Mouse (Mus musculus): ENCODE results near the gene Ctsw. TPM values are rescaled to one million over a fixed set of nuclear protein-coding genes. Genes with fewer than 3 reads are reported as not detected.
"Not testable (repeated sequence)": the region's sequence is repeated elsewhere in the genome, so short reads cannot be mapped to it uniquely, and the experiment has no call there.

The Ctsw gene
- total and polyA plus RNA-seq, 2 experiments = 0.37 to 1.5 TPM

DNA sequence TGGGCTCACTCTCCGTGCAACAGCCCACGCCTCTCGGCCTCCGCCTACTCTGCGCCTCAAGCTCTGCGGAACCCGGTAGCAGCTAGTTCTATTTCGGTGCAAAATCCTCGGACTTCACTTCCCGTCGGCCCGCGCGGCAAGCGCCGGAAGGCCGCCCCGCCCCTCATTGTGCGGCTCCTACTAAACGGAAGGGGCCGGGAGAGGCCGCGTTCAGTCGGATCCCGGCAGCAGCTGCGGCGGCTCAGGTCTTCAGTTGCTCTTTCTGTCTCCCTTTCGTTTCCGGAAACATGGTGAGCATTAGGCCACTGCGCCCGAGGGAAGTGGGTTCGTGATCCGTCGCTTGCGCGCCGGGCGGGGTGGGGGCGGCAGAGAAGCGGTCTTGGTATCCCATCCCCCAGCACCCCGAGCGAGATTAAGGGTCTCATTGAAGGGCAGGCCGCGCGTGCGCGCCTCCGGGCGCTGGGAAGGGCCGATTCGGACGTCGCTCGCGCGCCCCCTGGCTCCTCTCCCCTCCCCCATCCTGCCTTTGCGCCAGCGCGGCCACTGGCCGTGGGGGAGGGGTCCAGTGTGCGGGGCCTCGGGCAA is 22.1 kb upstream of the Ctsw start, which contains the start of gene Cfl1:
Gene Cfl1, plus strand, starts transcription at position 143 of the 585 bp plus-strand sequence.
- peak; percentile 89 for DNase-seq (ENCODE audit: extremely low read depth, low read depth, low spot score)
- Histone ChIP-seq H3K4me1 (ENCODE audit: control insufficient read depth, insufficient read depth, low read length) (peaks cover 7% of the 10 kb centered on the region; the same call in 1 of the 2 replicates), H3K79me2 (ENCODE audit: control insufficient read depth, insufficient read depth, low read length) (peaks cover 4% of the 10 kb centered on the region; the same call in 1 of the 2 replicates), H3K36me3 (ENCODE audit: control insufficient read depth, insufficient read depth, low read length) (peaks cover 10% of the 10 kb centered on the region; the same call in 1 of the 2 replicates), H3K27ac (replicated peaks; ENCODE audit: insufficient read depth, low read depth, low read length) (peak within 1 kb of the TSS; percentile 90), H3K27me3 (ENCODE audit: control insufficient read depth, insufficient read depth, low read length) (no peaks in the 10 kb centered on the region), H3K4me3 (ENCODE audit: insufficient read depth, low read depth, low read length) (peak within 1 kb of the TSS; percentile 73), H3K9ac (ENCODE audit: low read depth, low read length) (peak within 1 kb of the TSS; percentile 75)
- TF ChIP-seq CTCF (IDR thresholded peaks at IDR 0.05; ENCODE audit: low read depth, low read length) = no peak
- peak; percentile 86 for TF ChIP-seq POLR2A (IDR thresholded peaks at IDR 0.05; ENCODE audit: extremely low read depth, insufficient read depth, low read length)
- WGBS = under 1% methylated on average over 62 of the region's 62 CpGs

DNA sequence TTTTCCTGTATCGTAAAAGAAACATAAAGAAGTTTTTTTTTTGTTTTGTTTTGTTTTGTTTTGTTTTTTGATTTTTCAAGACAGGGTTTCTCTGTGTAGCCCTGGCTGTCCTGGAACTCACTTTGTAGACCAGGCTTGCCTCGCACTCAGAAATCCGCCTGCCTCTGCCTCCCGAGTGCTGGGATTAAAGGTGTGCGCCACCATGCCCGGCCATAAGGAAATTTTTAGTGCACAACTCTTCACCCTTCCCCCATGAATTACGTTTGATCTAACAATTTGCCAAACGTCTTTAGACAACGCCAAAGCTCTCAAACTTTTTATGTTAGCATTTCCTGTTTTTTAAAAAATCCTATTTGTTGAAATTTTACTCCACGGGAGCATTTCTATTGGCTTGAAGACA is 21.4 kb upstream of the Ctsw start:
- 21% methylated on average over 10 of the region's 10 CpGs for WGBS
- H3K4me3 ChIP-seq (ENCODE audit: insufficient read depth, low read depth, low read length); H3K9ac ChIP-seq (ENCODE audit: low read depth, low read length); DNase-seq (ENCODE audit: extremely low read depth, low read depth, low spot score); H3K79me2 ChIP-seq (ENCODE audit: control insufficient read depth, insufficient read depth, low read length); H3K27me3 ChIP-seq (ENCODE audit: control insufficient read depth, insufficient read depth, low read length); H3K4me1 ChIP-seq (ENCODE audit: control insufficient read depth, insufficient read depth, low read length): not testable (repeated sequence)
- Histone ChIP-seq H3K36me3 (ENCODE audit: control insufficient read depth, insufficient read depth, low read length) (peaks cover 10% of the 10 kb centered on the region; the same call in 1 of the 2 replicates), H3K27ac (replicated peaks; ENCODE audit: insufficient read depth, low read depth, low read length) (peak overlapping the region; percentile 90)

DNA sequence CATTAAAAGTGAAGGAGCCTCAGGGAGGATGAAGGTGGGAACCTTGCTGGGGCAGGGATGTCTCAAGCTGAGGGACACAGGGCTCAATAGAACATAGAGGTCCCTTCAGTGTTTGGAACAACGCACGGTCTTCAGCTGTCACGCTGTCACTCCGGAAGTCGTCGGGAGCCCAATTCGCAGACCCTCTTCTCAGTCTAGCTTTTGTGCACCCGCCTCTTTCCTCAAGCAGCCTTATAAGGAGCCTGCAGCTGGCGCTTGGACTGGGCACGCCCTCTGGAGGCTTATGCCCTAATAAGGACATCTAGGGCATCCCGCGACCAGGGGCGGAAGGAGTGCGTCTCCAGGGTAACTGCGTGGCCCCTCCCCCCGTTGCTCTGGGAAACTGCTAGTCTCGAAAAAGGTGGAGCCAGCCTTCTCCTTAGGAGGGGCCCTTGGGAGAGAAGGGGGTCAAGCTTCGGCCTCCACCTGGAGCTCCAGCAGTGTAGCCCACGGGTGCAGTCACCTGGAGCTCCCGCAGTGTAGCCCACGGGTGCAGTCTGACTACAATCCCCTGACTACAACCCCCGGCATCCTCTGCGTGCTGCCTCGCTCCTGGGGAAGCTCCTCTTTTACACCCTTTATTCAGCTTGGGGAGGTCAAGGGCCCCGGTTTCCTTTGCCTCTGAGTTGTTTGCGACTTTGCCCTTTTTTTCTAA is 20.7 kb upstream of the Ctsw start:
- Histone ChIP-seq H3K9ac (ENCODE audit: low read depth, low read length) (peak overlapping the region; percentile 48), H3K27me3 (ENCODE audit: control insufficient read depth, insufficient read depth, low read length) (no peaks in the 10 kb centered on the region), H3K79me2 (ENCODE audit: control insufficient read depth, insufficient read depth, low read length) (peaks cover 4% of the 10 kb centered on the region; the same call in 1 of the 2 replicates), H3K36me3 (ENCODE audit: control insufficient read depth, insufficient read depth, low read length) (peaks cover 9% of the 10 kb centered on the region; the same call in 1 of the 2 replicates), H3K4me1 (ENCODE audit: control insufficient read depth, insufficient read depth, low read length) (peaks cover 7% of the 10 kb centered on the region; the same call in 1 of the 2 replicates), H3K4me3 (ENCODE audit: insufficient read depth, low read depth, low read length) (peak overlapping the region; percentile 62), H3K27ac (replicated peaks; ENCODE audit: insufficient read depth, low read depth, low read length) (peak overlapping the region; percentile 90)
- TF ChIP-seq POLR2A (IDR thresholded peaks at IDR 0.05; ENCODE audit: extremely low read depth, insufficient read depth, low read length) (0 out of 2 replicates have a peak, but pooled peaks have one; percentile 31), CTCF (IDR thresholded peaks at IDR 0.05; ENCODE audit: low read depth, low read length) (no peak)
- DNase-seq (ENCODE audit: extremely low read depth, low read depth, low spot score) = peak; percentile 88
- under 1% methylated on average over 26 of the region's 26 CpGs for WGBS

DNA sequence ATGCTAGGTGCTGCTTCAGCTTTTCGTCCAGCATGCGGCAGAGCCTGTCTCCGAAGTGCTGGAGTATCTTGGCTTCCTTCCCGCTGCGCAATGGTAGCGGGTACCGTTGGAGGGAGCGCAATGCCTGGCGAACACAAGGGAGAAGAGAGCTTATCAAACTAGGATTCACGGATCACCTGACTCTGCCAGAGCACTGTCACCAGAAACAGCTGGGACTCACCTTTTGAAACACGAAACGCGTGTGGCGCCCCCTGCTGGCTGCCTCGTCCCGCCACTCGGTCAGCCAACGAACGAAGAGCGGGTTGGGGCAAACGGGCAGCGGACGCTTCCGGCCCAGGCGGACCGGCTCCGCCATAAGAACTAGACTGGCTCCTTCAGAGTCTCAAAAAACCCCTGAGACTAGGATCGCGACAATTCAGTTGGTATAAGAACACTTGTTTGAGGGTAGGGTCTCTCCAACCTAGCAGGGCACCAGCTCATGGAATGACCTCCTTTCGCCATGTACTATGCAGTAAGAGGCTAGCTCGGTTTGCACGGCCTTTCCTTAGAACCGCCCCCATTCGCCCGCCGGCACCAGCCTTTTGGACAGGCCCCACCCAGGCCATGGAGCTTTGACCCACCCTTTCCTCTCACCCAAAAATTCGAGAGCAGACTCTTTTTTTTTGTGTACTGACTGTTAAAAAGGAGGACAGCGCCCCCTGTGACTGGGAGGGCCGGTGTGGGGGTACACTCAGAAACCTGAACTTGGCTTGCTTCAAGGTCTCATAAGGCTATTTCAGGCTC is 19.7 kb upstream of the Ctsw start, which contains the start of gene Mus81:
Gene Mus81, minus strand, starts transcription at position 635 of the 783 bp plus-strand sequence.
- Histone ChIP-seq H3K27ac (replicated peaks; ENCODE audit: insufficient read depth, low read depth, low read length) (peak within 1 kb of the TSS; percentile 95), H3K27me3 (ENCODE audit: control insufficient read depth, insufficient read depth, low read length) (no peaks in the 10 kb centered on the region), H3K4me1 (ENCODE audit: control insufficient read depth, insufficient read depth, low read length) (peaks cover 7% of the 10 kb centered on the region; the same call in 1 of the 2 replicates), H3K4me3 (ENCODE audit: insufficient read depth, low read depth, low read length) (peak within 1 kb of the TSS; percentile 66), H3K9ac (ENCODE audit: low read depth, low read length) (peak within 1 kb of the TSS; percentile 76), H3K36me3 (ENCODE audit: control insufficient read depth, insufficient read depth, low read length) (peaks cover 4% of the 10 kb centered on the region; the same call in 1 of the 2 replicates), H3K79me2 (ENCODE audit: control insufficient read depth, insufficient read depth, low read length) (peaks cover 4% of the 10 kb centered on the region; the same call in 1 of the 2 replicates)
- DNase-seq (ENCODE audit: extremely low read depth, low read depth, low spot score) = peak; percentile 92
- WGBS = under 1% methylated on average over 39 of the region's 39 CpGs
- TF ChIP-seq POLR2A (IDR thresholded peaks at IDR 0.05; ENCODE audit: extremely low read depth, insufficient read depth, low read length) (peak; percentile 57; the same call in 1 of the 2 replicates), CTCF (IDR thresholded peaks at IDR 0.05; ENCODE audit: low read depth, low read length) (peak; percentile 91)

DNA sequence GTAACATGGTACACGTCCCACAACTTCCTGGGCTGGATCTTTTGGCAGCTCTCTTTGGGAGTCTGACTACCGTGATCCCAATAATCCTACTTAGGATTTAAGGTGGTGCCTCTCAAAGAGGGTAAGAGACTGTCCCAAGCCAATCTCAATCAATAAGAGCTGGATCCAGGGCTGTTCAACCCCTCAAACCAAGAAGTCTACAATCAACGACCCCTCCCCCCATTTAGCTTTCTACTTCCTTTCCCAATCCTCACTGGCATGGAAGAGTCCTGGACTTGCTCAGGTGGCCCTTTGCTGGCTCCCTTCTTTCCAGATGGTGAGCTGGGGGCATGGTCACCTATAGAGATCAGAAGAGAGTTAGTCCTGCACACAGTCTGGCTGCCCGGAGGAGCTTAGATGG is 18.5 kb upstream of the Ctsw start:
- no peaks in the 10 kb centered on the region for H3K36me3 ChIP-seq (ENCODE audit: control insufficient read depth, insufficient read depth, low read length)
- H3K27me3 ChIP-seq (ENCODE audit: control insufficient read depth, insufficient read depth, low read length) = no peaks in the 10 kb centered on the region
- H3K9ac ChIP-seq (ENCODE audit: low read depth, low read length) = no peak overlapping the region
- peaks cover 7% of the 10 kb centered on the region; the same call in 1 of the 2 replicates for H3K4me1 ChIP-seq (ENCODE audit: control insufficient read depth, insufficient read depth, low read length)
- peaks cover 4% of the 10 kb centered on the region; the same call in 1 of the 2 replicates for H3K79me2 ChIP-seq (ENCODE audit: control insufficient read depth, insufficient read depth, low read length)
- no peak overlapping the region for H3K27ac ChIP-seq (replicated peaks; ENCODE audit: insufficient read depth, low read depth, low read length)
- no peak for TF ChIP-seq POLR2A (IDR thresholded peaks at IDR 0.05; ENCODE audit: extremely low read depth, insufficient read depth, low read length)
- TF ChIP-seq CTCF (IDR thresholded peaks at IDR 0.05; ENCODE audit: low read depth, low read length) = no peak
- DNase-seq (ENCODE audit: extremely low read depth, low read depth, low spot score) = no peak
- WGBS = 84% methylated on average over 4 of the region's 4 CpGs
- H3K4me3 ChIP-seq (ENCODE audit: insufficient read depth, low read depth, low read length) = no peak overlapping the region
